Mouse (Mus musculus) hindbrain, embryonic 10.5 days (tissue): Measurements from ENCODE around the gene Specc1. TPM values are rescaled to one million over a fixed set of nuclear protein-coding genes. Genes with fewer than 3 reads are reported as not detected.

Experiments used
- DNase-seq: peaks from one replicate; pipeline ENCODE4 v3.0.0-alpha.2; 2017; ENCODE audit warnings: low spot score
- H3K27ac ChIP-seq: fragments of 300-500 bp; sonication (generic); 2 replicates; pipeline ENCODE4 v1.5.1; 2016; ENCODE audit warnings: mild to moderate bottlenecking, moderate library complexity
- H3K27me3 ChIP-seq: fragments of 300-500 bp; sonication (generic); 2 replicates; pipeline ENCODE4 v1.6.1; 2016; ENCODE audit warnings: mild to moderate bottlenecking; ENCODE audit not compliant: poor library complexity, insufficient read depth, severe bottlenecking
- H3K36me3 ChIP-seq: fragments of 300-500 bp; sonication (generic); 2 replicates; pipeline ENCODE4 v1.6.1; 2016; ENCODE audit warnings: mild to moderate bottlenecking, moderate library complexity
- H3K4me1 ChIP-seq: fragments of 300-500 bp; sonication (generic); replicated peaks from 2 replicates; pipeline ENCODE4 v1.6.1; 2016; ENCODE audit warnings: mild to moderate bottlenecking
- H3K4me3 ChIP-seq: fragments of 300-500 bp; sonication (generic); 2 replicates; pipeline ENCODE4 v1.5.1; 2016; ENCODE audit warnings: mild to moderate bottlenecking, moderate library complexity
- H3K9me3 ChIP-seq: fragments of 300-500 bp; sonication (generic); 2 replicates; pipeline ENCODE4 v1.6.1; 2016; ENCODE audit warnings: mild to moderate bottlenecking, moderate library complexity
- whole genome bisulfite sequencing: fragments of 180-500 bp; shearing (Covaris S2); methylation state at CpG from one replicate; pipeline ENCODE4 v1.1.7; 2016; 5-methylcytosine and 5-hydroxymethylcytosine counted together
- polyA plus RNA-seq: library from polyadenylated mRNA; unstranded; fragments of >200 nt; fragmentation: Nextera tagmentation; extraction: Ambion mirVana; gene quantifications from 2 replicates; pipeline ENCODE4 v1.2.1, GENCODE M21; 2016

The Specc1 gene
- polyA plus RNA-seq, 1 experiment from 2014 or later: 14.5 TPM

GRCm38 (mm10) chr11:62145216-62146110 lies 188.9 kb downstream of the Specc1 start:
- Histone ChIP-seq H3K4me1 (no peaks in the 10 kb centered on the region), H3K27me3 (no peaks in the 10 kb centered on the region), H3K4me3 (no peak overlapping the region), H3K9me3 (no peaks in the 10 kb centered on the region), H3K36me3 (peaks cover 28% of the 10 kb centered on the region), H3K27ac (no peak overlapping the region)
- no peak for DNase-seq
- WGBS: 92% methylated on average over 7 of the region's 7 CpGs

GRCm38 (mm10) chr11:62146661-62147060 lies 190.1 kb downstream of the Specc1 start:
- Histone ChIP-seq H3K27ac (no peak overlapping the region), H3K27me3 (no peaks in the 10 kb centered on the region), H3K4me1 (no peaks in the 10 kb centered on the region), H3K4me3 (no peak overlapping the region), H3K36me3 (peaks cover 28% of the 10 kb centered on the region), H3K9me3 (no peaks in the 10 kb centered on the region)
- DNase-seq: no peak
- WGBS: 94% methylated on average over 1 of the region's 1 CpGs

DNA sequence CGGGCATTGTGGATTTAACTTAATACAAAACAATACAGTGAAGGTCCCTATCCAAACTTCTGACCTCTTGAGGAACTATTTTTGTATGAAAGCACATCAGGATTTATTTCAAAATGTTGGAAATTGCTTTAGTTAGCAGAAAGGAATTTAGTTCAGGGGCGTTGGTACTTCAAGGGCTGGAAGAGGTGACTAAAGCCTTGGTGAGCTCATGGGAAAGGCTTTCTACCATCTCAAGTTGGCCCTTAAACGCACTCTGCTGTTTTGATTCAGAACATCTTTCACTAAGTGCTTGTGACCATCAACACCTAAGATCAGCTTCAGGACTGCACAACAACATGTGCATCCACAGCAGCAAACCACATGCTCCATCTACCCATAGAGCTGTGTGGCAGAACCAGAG lies 191.5 kb downstream of the Specc1 start:
- H3K36me3 ChIP-seq: peaks cover 36% of the 10 kb centered on the region
- no peaks in the 10 kb centered on the region for H3K27me3 ChIP-seq
- H3K9me3 ChIP-seq: no peaks in the 10 kb centered on the region
- H3K27ac ChIP-seq: no peak overlapping the region
- H3K4me3 ChIP-seq: no peak overlapping the region
- H3K4me1 ChIP-seq: no peaks in the 10 kb centered on the region
- WGBS: 90% methylated on average over 3 of the region's 3 CpGs
- DNase-seq: no peak

- WGBS: 92% methylated on average over 6 of the region's 6 CpGs
Observed at GRCm38 (mm10) chr11:62148449-62148848, 191.9 kb downstream of the Specc1 start.

GRCm38 (mm10) chr11:62153057-62153456 lies 196.5 kb downstream of the Specc1 start:
- DNase-seq: no peak
- H3K27ac ChIP-seq: no peak overlapping the region
- no peaks in the 10 kb centered on the region for H3K27me3 ChIP-seq
- H3K4me3 ChIP-seq: no peak overlapping the region
- 89% methylated on average over 4 of the region's 4 CpGs for WGBS
- peaks cover 31% of the 10 kb centered on the region for H3K36me3 ChIP-seq
- no peaks in the 10 kb centered on the region for H3K9me3 ChIP-seq
- H3K4me1 ChIP-seq: no peaks in the 10 kb centered on the region

More at GRCm38 (mm10) chr11:62148449-62148848, 191.9 kb downstream of the Specc1 start:
- H3K27me3 ChIP-seq: no peaks in the 10 kb centered on the region
- no peak overlapping the region for H3K4me3 ChIP-seq
- no peaks in the 10 kb centered on the region for H3K4me1 ChIP-seq
- no peak overlapping the region for H3K27ac ChIP-seq
- DNase-seq: no peak
- peaks cover 36% of the 10 kb centered on the region for H3K36me3 ChIP-seq
- no peaks in the 10 kb centered on the region for H3K9me3 ChIP-seq

GRCm38 (mm10) chr11:62159803-62160202 lies 203.2 kb downstream of the Specc1 start:
- no peak overlapping the region for H3K27ac ChIP-seq
- no peak for DNase-seq
- peaks cover 20% of the 10 kb centered on the region for H3K36me3 ChIP-seq
- no peak overlapping the region for H3K4me3 ChIP-seq
- no peaks in the 10 kb centered on the region for H3K9me3 ChIP-seq
- WGBS: 92% methylated on average over 7 of the region's 7 CpGs
- H3K27me3 ChIP-seq: no peaks in the 10 kb centered on the region
- no peaks in the 10 kb centered on the region for H3K4me1 ChIP-seq

GRCm38 (mm10) chr11:62161450-62161849 lies 204.9 kb downstream of the Specc1 start:
- WGBS: 85% methylated on average over 2 of the region's 2 CpGs
- Histone ChIP-seq H3K9me3 (no peaks in the 10 kb centered on the region), H3K4me1 (0 out of 2 replicates have a peak, but pooled peaks cover under 1% of the 10 kb centered on the region), H3K36me3 (peaks cover 22% of the 10 kb centered on the region), H3K4me3 (no peak overlapping the region), H3K27ac (no peak overlapping the region), H3K27me3 (no peaks in the 10 kb centered on the region)
- no peak for DNase-seq

- 0 out of 2 replicates have a peak, but pooled peaks cover 6% of the 10 kb centered on the region for H3K4me1 ChIP-seq
- no peaks in the 10 kb centered on the region for H3K9me3 ChIP-seq
- H3K27me3 ChIP-seq: no peaks in the 10 kb centered on the region
- DNase-seq: no peak
- H3K36me3 ChIP-seq: peaks cover 11% of the 10 kb centered on the region
- no peak overlapping the region for H3K4me3 ChIP-seq
- WGBS: 91% methylated on average over 3 of the region's 3 CpGs
- no peak overlapping the region for H3K27ac ChIP-seq
Observed at GRCm38 (mm10) chr11:62164357-62164756, 207.8 kb downstream of the Specc1 start.

DNA sequence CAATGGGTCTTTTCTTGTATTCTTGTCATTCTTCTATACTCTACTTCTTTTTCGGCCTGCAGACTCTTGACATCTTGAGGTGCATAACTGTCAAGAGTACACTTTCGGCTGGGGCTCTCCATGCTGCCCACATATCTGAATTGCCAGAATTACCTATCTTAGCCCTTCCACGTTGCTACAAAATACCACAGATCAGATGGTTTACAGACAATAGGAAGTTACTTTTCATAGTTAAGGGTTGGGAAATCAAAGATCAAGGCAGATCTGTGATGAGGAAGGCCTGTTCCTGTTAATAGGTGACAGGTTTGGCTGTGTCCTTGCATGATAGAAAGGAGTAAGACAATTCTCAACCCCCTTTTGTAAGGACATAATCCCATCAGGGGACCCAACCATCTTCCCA lies 209.9 kb downstream of the Specc1 start:
- WGBS: 83% methylated on average over 3 of the region's 3 CpGs
- H3K27ac ChIP-seq: no peak overlapping the region
- no peak for DNase-seq
- peaks cover 29% of the 10 kb centered on the region for H3K36me3 ChIP-seq
- 0 out of 2 replicates have a peak, but pooled peaks cover 6% of the 10 kb centered on the region for H3K4me1 ChIP-seq
- H3K4me3 ChIP-seq: no peak overlapping the region
- H3K9me3 ChIP-seq: no peaks in the 10 kb centered on the region; the same call in 1 of the 2 replicates
- H3K27me3 ChIP-seq: no peaks in the 10 kb centered on the region

DNA sequence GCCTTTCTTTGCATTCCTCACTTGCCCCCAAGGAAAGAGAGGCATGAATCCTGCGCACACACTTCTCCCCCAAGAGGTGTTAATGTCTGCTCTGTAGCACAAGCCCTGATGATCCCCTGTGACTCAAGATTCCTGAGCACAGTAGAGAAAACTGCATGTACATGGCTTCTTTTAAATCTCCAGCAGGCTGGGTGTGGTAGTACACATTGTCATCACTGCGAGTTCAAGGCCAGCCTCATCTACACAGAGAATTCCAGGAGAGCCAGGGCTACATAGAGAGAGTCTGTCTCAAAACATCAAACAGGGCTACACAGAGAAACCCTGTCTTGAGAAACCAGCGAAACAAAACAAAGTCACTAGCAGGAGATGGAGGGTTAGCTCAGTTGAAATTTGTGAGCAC lies 211.6 kb downstream of the Specc1 start:
- Histone ChIP-seq H3K36me3 (peaks cover 35% of the 10 kb centered on the region), H3K27me3 (no peaks in the 10 kb centered on the region), H3K27ac (no peak overlapping the region), H3K9me3 (no peaks in the 10 kb centered on the region; the same call in 1 of the 2 replicates), H3K4me3 (no peak overlapping the region), H3K4me1 (0 out of 2 replicates have a peak, but pooled peaks cover 6% of the 10 kb centered on the region)
- no peak for DNase-seq
- 87% methylated on average over 3 of the region's 3 CpGs for WGBS

DNA sequence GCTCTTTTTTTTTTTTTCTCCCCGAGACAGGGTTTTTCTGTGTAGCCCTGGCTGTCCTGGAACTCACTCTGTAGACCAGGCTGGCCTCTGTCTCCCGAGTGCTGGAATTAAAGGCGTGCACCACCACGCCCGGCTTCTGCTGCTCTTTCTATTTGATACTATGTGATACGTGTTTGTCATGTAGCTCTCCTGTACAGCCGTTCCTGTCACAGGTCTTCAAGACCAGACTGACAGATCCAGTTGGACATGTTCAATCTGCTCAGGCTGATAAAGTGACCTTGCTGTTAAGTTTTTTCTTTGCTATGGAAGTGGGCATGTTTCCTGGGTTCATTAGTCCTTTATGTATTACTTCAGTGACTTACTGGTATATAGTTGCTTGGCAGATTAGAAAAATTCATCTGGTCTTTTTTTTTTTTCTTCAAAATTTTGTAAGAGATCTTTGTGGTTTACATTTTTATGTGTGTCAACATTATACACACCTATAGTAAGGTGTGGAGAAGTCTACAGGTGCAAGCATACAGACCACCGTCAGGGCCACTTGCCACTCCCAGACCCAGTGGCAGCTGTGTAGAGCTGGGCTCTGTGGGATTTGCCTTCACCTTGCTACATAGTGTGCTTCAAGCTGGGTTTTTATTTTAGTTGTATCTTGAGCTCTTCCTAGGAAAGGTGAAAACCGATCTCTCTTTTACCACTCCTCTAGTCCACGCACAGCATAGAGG lies 221.0 kb downstream of the Specc1 start:
- Histone ChIP-seq H3K4me3 (no peak overlapping the region), H3K4me1 (no peaks in the 10 kb centered on the region), H3K27me3 (no peaks in the 10 kb centered on the region), H3K27ac (no peak overlapping the region), H3K9me3 (no peaks in the 10 kb centered on the region), H3K36me3 (peaks cover 15% of the 10 kb centered on the region; the same call in 1 of the 2 replicates)
- WGBS: 94% methylated on average over 10 of the region's 10 CpGs
- no peak for DNase-seq

DNA sequence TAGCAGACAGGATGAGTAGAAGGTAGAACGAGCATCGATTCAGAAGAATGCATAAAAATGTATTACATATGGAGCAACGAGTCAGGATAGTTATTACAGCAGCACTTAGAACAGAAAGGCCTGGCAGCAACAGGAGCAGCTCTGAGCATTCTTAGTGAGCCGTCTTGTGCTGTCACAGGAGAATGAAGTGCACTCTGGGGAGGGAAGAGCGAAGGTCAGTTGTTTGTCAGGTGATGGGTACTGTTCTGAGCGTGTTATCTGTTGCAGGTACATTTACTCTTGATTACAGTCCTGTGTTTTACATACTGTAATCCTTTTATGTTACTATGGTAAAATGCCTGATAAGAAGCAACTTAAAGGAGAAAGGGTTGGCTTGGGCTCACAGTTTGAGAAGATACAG lies 224.2 kb downstream of the Specc1 start:
- H3K4me1 ChIP-seq: no peaks in the 10 kb centered on the region
- H3K36me3 ChIP-seq: peaks cover 12% of the 10 kb centered on the region; the same call in 1 of the 2 replicates
- no peaks in the 10 kb centered on the region for H3K9me3 ChIP-seq
- no peaks in the 10 kb centered on the region for H3K27me3 ChIP-seq
- 92% methylated on average over 6 of the region's 6 CpGs for WGBS
- no peak overlapping the region for H3K27ac ChIP-seq
- H3K4me3 ChIP-seq: no peak overlapping the region
- no peak for DNase-seq

DNA sequence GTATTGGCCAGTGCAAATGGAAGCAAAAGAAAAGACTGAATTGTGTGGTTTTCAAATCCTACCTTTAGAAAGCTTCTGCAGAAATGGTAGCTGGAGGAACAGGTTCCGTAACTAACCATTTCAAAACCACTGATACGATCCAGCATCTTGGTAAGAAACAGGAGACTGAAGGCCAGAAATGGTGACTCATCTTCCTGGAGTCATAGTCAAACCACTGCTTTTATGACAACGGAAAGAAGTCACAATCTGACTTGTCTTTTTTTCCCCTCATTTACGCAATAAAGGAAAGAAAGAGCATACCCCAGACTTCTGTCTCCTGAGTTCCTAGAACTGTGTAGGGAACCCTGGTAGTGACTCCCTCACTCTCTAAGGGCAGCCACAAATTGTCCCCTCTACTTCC lies 228.3 kb downstream of the Specc1 start:
- H3K4me3 ChIP-seq: no peak overlapping the region
- WGBS: 91% methylated on average over 4 of the region's 4 CpGs

More for the DNA sequence above, 228.3 kb downstream of the Specc1 start:
- no peaks in the 10 kb centered on the region for H3K4me1 ChIP-seq
- no peak for DNase-seq
- H3K27me3 ChIP-seq: no peaks in the 10 kb centered on the region
- no peak overlapping the region for H3K27ac ChIP-seq
- H3K9me3 ChIP-seq: 0 out of 2 replicates have a peak, but pooled peaks cover 1% of the 10 kb centered on the region
- H3K36me3 ChIP-seq: peaks cover 12% of the 10 kb centered on the region; the same call in 1 of the 2 replicates
